Mouse (Mus musculus): Measurements from ENCODE around the gene Pcgf6.

GRCm38 (mm10) chr19:47036596-47036995 lies 14.1 kb downstream of the Pcgf6 start:
- TF ChIP-seq CTCF (IDR thresholded peaks at IDR 0.05; ENCODE audit: low read depth, low read length) (no peak), POLR2A (IDR thresholded peaks at IDR 0.05; ENCODE audit: borderline replicate concordance, low read depth, low read length) (no peak)

Measured in bone marrow macrophage, adult 2 months (primary cell).